Mouse (Mus musculus): ENCODE measurements at regions not wholly inside any gene's neighbourhood (a gene's known extent, or its start where the extent isn't known, plus 50 kb on each side); places are given as distances from the start of the nearest gene placed in this dataset.

DNA sequence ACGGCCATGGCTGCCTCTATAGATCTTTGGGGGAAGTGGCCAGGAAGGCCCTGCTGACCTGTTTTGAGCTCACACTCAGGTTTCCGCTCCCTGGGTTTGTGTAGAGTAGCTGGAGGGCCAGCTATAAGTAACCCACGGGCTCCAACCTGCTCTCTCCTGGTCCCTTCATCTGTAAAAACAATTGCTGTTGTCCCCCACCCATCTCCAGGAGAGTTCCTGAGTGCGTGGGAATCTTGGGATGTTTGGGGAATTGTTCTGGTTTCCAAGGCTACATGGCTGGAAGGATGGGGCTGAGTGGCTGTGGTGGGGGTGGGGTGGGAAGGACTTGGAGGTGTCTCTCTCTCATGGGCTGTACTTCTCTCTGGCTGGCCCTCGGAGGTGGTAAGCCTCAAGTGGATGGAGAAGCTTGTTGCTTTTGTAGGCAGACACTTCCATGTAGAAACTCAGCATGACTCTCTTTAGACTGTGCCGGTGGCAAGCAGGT, 86.0 kb downstream of the Ackr3 start:
- no peak for ATAC-seq

DNA sequence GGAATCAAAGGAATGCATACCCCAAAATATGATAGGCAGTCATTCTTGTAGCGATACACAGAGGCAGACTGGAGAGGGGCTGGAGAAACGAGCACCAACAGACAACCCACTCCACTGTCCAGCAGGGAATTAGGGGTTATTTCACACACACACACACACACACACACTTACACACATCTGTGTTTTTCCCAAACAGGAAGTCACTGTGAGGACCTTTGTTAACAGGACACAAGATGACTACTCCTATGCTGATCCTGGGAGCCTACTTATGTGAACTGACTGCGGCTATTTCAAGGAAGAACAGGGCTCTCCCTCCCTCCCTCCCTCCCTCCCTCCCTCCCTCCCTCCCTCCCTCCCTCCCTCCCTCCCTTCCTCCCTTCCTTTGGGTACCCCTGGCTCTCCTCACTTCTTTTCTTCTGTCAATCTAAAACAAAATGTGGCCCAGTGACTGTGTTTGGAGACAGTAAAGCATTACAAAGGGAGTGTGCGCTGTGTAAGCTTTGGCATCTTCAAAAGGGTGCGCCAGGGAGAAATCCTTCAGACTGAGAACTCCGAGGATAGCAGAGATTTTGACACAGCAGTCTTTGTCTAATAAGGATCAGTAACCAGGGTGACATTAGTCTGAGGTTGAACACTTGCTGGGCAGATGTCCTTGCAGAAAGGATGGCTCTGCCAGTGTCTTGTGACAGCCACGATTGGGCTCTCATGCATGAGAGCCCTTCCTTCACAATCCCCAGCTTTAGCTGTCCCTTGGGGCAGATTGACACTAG, 86.8 kb downstream of the Ackr3 start:
- no peak for ATAC-seq

DNA sequence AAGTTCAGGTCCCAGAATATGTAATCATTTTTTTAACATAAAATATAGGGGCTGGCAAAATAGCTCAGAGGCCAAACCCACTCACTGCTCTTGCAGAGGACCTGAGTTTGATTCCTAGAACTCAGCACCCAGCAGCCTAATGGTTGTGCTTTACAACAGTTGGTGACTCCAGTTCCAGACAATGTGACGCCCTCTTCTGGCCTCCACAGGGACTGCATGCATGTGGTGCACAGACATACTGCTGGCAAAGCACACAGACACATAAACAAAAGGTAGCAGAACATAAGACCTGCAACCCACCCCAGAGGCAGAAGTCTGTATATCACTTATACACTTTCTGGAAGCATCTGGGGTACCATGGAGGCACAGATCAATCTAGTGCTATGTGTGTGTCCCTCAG, 87.5 kb downstream of the Ackr3 start:
- no peak for ATAC-seq

DNA sequence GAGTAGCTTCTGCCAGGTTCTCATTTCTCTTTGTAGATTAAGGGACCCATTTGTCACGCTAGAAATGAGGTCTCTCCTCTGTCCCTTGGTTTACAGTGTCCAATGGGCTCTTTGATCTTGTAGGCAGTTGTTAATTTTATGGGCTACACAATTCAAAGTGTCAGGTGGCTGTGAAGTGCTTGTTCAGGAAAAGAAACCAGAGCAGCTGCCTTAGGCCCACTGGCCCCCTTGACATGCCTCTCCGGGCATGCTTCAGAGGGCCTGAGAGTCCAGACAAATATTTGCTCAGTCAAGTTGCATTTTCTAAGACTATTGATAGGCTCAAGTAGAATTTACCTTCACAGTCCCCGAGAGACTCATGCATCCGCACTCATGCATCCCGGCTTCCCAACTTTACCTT, 94.0 kb downstream of the Ackr3 start:
- ATAC-seq: no peak

DNA sequence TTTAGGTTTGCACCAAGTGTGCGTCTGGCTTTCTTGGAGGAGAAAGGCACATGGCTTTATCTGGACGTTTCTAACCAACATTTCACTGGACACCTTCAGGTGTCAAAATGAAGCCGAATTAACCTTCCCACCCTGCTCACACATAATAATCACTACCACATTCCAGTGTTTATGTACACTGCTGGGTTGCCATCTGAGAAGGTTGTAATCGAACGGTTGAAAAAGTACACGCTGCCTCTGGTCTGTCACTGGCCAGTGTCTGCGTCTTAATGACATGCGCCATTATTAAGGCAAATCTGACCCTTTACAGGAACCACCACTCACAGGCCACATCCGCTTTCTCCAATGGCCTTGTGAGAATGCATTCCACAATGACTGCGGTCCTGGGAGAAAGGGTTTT, 96.4 kb downstream of the Ackr3 start:
- ATAC-seq: no peak

DNA sequence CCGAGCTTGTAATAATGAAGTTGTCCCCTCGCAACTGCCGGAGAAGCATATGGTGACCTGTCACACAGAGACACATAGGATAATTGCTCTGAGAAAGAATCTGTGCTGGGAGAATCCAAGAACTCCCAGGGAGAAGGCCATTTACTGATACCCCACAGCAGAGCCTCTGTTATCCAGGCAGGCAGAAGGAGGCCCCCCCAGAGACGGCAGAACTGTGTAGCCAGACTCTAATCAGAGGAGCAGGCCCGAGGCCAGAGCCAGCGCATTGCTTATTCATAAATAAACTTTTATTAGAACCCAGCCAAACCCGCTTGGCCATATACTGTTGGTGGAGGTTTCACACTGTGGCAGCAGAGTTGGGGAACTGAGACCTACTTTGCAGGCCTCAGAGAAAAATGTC, 100.6 kb downstream of the Ackr3 start:
- ATAC-seq: no peak

DNA sequence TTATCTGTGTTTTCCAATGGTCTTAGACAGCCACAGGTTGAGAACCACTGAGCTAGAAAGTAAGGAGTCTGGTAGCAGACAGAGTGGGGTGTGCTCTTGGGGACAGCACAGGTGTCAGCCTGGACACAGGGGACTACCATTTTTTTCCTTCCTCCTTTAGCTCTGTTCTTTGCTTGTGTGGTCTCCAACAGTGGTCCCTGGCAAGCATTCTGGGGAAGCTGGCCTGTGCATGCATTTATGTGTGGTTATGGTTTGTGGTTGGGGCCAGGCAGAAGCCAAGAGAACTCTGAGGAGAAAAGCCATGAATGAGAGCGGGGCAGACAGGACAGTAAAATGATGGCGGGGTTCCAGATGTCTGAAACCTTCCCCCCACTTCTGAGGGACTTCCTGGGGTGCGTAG, 107.2 kb downstream of the Ackr3 start:
- no peak for ATAC-seq

DNA sequence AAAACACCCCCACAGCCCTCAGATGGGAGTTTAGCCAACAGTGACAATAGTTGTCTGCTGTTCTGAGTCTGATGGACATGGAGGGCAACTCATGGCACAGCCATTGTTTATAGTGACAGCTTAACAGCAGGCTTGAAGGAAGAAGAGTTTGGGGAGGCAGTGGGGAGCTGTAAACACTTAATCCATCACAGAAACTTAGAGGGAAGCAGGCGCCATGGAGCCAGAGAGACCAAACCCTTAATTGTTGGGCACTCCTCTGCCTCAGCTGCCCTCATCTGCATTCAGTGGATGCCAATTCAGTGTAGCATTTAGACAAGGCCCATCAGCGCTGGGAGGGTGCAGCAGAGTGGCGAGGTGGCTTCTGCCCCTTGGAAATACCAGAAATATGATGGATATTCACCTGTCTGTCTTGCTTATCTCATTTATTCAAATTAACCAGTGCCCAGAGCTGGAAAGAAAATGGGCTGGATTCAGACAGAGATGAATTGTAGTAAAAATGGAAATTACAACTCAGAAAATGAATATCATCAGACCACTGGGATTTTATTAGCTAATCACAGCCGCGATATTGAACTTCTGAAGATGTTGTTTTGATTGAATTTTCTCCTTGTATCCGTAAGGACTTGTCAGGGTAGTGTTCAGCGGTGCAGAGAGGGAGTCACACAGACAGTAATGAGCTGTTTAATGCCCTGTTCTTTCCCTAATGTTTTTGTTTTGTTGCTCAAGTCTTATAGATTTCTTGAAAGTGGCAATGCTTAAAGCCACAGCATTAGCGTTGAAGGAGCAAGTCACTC, 108.1 kb downstream of the Ackr3 start:
- ATAC-seq: no peak

DNA sequence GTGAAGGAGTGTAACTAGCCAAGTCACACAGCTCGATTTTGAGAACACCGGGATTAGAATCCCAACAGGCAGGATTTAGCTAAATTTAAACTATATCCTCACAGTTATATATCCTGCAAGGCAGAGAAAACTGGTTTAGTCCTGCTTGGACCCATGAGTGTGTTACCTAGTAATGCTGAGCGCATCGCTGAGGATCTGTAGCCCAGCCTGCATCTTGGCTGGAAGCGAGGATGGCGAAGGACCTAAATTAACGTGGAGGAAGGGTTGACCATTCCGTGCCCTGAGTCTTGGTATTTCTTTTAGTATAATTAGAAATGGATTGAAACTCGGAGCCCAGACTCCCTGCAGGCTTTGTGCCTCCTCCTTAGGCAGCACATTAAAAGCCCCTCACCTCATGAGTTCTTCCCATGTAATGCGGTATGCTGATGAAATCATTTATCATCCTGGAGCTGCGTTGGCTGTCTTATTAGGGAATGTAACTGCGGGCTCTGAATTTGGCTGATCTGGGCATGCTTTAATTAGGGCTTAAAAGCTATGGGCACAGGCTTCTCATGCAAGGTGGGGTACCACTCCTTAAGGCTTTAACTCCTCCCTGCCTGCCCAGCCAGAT, 110.1 kb downstream of the Ackr3 start:
- ATAC-seq: no peak

DNA sequence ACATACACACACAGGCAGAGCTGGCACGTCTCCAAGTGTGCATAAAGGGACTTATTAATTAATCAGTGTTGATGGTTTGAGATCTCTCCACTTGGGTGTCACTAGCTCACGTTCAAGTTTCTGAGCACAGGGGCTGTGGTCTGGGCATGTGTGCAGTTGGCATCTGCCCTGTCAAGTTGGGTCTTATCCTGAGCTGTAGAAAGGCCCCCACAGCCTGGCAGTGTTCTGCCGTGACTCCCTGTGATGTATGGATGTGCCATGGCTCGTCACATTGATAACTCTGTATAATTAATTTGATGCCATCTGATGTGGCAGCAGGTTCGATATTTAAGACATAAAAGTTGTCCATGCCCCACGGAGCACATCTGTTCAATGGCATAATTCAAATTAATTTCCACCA, 114.1 kb downstream of the Ackr3 start:
- no peak for ATAC-seq

DNA sequence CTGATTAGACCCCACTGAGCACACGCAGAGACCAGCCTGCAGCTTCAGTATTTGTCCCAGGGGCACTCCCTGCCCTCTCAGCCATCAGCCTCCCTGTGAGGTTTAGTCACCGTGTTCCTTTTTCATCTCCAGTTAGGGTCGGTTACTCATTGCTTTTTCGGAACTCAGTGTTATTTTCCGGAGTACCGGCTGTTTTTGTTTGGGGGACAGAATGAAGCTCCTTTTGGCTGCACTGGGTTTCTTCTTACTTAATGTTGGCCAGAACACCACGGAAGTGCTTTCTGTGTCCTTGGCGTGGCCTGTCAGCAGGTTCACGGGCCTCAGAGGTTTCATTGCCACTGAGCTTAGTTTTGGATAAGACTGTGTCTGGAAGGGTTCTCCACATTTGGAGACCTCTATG, 114.7 kb downstream of the Ackr3 start:
- no peak for ATAC-seq

DNA sequence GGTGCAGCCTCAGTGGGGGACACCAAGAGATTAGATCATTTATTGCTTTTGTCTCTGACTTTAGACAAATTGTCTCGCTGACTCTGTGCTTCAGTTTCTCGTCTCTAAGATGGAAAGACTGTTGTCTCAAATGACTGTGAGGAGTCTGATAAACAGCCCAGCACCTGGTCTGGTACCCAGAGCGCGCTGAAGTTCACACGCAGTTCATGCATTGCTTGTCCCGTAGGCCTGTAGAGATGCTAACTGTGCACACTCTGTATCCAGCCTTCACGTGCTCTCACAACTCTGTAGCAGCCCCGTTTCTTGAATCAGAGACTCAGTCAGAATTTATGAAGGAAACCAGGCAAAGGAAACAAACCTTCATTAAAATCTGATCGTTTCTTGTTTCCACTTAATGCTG, 116.7 kb downstream of the Ackr3 start:
- no peak for ATAC-seq

DNA sequence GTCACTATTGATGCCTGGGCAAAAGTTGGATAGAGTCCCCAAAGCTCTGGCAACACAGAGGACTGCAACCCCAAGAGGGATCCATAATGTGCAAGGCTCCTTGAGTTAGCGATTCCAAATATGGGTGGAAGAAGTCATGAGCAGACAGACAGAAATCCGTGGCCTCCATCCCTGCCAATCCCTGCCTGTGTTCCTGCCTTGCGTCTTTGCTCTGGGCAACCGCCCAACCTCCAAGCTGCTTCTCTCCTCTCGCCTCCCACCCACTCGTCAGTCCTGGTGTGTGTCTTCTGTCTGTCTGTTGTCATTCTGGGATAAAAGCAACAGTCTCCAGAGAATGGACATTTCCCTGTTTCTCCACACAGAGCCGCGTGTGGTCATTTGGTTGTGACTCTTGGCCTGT, 117.7 kb downstream of the Ackr3 start:
- ATAC-seq: no peak

DNA sequence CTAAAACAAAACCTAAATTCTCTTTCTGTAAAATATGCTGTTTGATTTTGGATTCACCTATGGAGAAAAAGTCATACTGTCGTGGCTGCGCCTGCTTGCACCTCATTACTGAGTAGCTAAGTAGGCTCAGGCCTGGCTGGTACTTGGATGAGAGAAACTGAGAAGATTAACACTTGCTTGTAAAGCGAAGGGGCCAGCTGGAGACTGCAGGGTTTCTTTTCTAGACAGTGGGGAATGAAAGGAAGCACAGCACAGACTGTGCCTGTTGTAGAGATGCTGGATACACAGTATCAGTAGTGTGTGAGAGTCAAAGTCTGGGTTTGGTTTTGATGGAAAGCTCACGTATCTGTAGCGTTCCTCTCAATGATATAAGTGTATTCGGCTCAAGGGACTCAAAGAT, 123.5 kb downstream of the Ackr3 start:
- ATAC-seq: no peak

DNA sequence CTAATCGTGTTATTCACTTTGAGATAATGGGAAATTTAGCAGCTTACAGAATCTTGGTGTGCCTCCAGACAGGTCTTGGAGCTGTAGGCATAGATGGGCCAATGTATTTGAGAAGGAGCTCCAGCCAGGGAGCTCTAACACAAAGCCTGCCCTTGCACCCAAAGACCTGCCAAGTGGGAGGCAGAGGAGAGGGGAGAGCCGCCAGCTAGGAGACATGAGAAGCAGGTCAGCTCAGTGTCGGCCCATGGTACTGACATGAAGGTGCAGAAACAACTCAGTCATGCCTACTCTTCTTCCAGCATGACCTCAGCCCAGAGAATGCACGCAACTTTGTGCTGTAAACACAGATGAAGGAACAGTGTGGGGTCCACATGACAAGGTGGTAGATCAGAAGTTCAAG, 128.8 kb downstream of the Ackr3 start:
- no peak for ATAC-seq

DNA sequence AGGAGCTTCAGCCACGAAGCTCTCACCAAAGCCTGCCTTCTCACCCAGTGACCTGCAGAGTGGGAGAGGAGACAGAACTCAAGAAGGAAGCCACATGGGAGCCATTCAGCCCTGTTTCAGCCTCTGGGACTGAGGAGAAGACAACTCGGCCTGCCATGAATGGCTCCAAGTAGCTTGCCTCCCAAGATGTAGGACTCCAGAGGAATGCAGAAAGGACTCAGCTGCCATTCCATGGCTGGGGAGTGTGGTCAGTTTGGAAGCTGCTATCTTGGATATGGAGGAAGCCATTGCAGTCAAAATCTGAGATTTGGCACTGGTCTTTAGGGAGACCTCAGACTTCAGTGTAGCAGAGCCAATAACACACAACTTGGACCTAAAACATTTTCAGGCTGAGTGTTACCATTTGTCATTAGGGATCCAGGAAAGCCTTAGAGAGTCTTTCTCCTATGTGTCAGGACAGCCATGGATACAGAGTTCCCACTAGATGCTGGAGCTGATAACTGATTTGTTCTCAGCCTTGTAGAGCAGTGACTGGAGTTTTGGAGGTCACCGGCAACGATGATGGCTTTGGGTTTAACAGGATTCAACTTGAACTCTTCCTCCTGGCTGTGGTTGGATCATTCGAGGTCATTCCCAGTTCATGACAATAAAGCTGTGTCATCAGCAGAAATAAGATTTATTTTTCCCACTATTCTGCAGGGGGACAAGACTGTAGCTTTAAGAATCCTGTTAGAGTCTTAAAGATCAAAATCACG, 130.1 kb downstream of the Ackr3 start:
- ATAC-seq: no peak

DNA sequence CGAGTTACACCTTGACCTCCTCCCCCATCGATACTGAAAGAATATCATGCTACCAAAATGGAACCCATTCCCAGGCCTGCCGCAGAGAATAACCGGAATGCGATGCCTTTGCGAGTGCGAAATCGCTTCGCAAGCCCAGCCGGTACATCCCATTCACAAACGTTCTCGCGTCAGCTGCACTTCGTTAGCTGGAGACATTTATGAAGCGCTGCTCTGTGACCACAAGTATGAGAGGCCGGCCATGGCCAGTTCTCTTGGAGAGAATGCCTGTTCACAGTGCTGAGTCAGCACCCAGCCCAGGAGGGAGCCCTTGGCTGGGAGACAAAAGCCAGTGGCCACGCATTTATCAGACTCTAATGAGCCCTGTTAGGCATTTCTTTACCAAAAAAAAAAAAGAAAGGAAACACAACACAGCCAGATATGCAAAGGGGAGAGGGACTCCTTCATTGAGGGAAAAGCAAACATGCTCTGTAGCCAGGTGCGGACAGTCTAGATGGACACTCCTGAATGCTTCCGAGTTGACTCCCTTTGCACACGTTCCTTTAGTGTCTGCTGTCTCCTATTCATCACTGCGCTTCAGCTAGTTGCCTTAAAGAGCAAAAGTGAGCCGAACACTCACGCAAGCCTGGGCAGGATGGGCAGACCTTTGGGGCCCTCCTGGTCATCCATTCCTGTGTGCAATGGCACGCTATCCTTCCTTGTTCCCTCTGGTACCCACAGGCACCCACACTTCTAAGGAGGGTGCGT, 131.4 kb downstream of the Ackr3 start:
- no peak for ATAC-seq

DNA sequence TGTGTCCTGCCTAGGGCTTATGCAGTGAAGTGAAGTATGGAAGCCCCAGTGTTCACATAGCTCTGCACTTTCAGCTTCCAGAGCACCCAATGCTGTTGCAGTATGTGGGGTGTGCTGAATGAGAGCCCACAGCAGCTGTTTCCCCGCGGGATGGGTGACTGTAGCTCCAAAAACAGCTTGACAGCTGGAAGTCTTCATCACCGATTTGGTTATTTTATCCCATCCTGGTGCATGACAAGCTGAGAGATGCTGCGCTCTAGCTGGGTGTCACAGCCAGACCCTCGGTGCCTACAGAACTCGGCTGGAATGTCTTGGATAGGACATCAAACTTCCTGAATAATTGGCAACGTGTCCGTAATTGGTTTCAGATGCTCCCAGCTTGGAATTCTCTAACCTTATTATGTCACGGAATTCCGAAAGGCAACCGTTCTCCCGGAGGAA, 134.1 kb downstream of the Ackr3 start:
- no peak for ATAC-seq

DNA sequence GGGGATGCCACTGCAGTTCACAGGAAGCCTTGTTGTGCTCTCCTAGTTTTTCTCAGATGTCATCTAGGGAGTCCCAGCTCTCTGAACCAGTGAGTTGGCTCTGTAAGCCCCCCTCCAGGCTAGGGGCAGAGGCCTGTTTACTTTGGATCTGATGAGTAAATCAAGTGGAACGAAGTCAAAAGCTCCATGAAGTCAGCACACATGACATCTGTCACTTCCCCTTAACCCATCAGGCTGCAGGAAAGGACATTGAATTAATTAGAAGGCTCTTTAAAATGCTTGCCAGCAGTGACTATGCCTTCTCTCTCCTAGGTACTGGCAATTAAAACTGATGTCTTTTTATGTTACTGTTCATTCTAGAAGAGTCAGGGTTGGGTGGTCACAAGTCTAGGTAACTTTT, 138.6 kb downstream of the Ackr3 start:
- ATAC-seq: no peak

DNA sequence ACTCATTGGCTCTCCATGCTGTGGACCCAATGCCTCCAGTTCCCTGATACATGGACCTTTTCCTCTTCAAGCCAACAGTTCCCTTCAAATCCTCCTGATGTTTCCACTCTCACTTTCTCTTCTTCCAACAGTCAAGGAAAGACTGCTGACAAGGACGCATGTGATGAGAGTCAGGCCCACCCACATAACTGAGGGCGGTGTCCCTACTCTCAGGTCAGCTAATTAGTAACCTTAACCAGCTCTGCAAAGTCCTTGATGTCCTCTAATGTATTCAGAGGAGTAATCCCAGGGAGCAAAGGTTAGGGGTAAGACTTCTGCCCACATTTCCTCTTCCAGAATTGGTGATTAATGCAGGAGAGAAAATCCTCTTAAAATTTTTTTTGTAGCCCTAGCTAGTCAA, 139.7 kb downstream of the Ackr3 start:
- ATAC-seq: no peak

DNA sequence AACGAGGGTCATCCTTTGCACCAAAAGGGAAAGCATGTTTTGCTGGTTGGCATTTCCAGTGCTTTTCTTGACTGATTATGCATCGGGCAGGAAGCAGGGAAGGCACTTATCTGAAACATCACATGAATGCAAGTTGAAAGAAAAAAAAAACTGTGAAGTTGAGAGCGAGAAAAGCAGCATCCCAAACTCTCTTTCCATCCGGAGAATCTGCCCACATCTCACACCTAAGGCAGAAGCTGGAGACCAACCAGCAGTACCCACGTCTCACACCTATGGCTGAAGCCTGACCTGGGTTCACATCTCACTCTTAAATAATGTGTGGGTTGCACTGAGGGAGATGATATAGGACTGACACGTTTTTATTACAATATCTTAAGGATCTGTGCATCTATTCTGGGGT, 143.3 kb downstream of the Ackr3 start:
- ATAC-seq: no peak

DNA sequence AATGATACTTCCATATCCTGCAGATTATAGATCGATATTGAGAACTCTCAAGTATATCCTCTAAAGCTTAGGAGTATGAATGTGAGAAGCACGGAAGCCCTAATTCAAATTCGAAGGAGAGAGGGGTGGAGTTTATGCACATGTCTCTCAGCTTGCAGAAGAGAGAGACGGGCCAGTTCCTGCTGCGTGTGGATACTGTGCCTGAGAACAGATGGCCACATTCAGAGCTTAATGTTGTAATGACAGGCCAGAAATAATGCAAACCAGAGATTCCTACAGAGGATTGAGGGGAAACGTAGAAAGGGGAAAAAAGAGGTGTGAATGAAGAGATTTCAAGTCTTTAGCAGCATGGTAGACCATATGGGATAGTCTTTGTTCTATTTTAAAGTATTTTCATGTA, 145.8 kb downstream of the Ackr3 start:
- ATAC-seq: no peak
